Mouse (Mus musculus) forebrain, embryonic 16.5 days (tissue): Measurements from ENCODE around the gene Gm49342. TPM values are rescaled to one million over a fixed set of nuclear protein-coding genes. Genes with fewer than 3 reads are reported as not detected.
"Not testable (repeated sequence)": the region's sequence is repeated elsewhere in the genome, so short reads cannot be mapped to it uniquely, and the experiment has no call there.

Experiments used
- ATAC-seq: fragments of 200-750 bp; cut with Nextera tagmentation; 2 replicates; pipeline ENCODE4 v1.8.0; 2017; ENCODE audit warnings: mild to moderate bottlenecking, moderate library complexity
- H3K27ac ChIP-seq: fragments of 300-500 bp; sonication (generic); 2 replicates; pipeline ENCODE4 v1.5.1; 2014; ENCODE audit warnings: low read length, control low read depth
- H3K27me3 ChIP-seq: fragments of 300-500 bp; sonication (generic); replicated peaks from 2 replicates; pipeline ENCODE4 v1.6.1; 2014; ENCODE audit warnings: low read length; ENCODE audit not compliant: control insufficient read depth, insufficient read depth
- H3K36me3 ChIP-seq: fragments of 300-500 bp; sonication (generic); 2 replicates; pipeline ENCODE4 v1.6.1; 2014; ENCODE audit not compliant: control insufficient read depth, insufficient read depth
- H3K4me1 ChIP-seq: fragments of 300-500 bp; sonication (generic); replicated peaks from 2 replicates; pipeline ENCODE4 v1.6.1; 2014; ENCODE audit warnings: low read length; ENCODE audit not compliant: control insufficient read depth, insufficient read depth
- H3K4me2 ChIP-seq: fragments of 300-500 bp; sonication (generic); 2 replicates; pipeline ENCODE4 v1.6.1; 2014; ENCODE audit warnings: mild to moderate bottlenecking, low read length, control low read depth
- H3K4me3 ChIP-seq: fragments of 300-500 bp; sonication (generic); replicated peaks from 2 replicates; pipeline ENCODE4 v1.5.1; 2014; ENCODE audit warnings: mild to moderate bottlenecking, low read length, control low read depth
- H3K9ac ChIP-seq: fragments of 300-500 bp; sonication (generic); replicated peaks from 2 replicates; pipeline ENCODE4 v1.6.1; 2014; ENCODE audit warnings: low read depth, low read length, control low read depth
- H3K9me3 ChIP-seq: fragments of 300-500 bp; sonication (generic); 2 replicates; pipeline ENCODE4 v1.6.1; 2016; ENCODE audit warnings: low read length; ENCODE audit not compliant: control insufficient read depth
- WGBS: fragments of 180-500 bp; shearing (Covaris S2); extraction: QIAGEN DNeasy Blood & Tissue Kit; methylation state at CpG from one replicate; pipeline ENCODE4 v1.1.7; 2014; 5-methylcytosine and 5-hydroxymethylcytosine counted together
- polyA plus RNA-seq: library from polyadenylated mRNA; unstranded; fragments of >200 nt; fragmentation: Nextera tagmentation; extraction: Ambion mirVana; gene quantifications from 2 replicates; pipeline ENCODE4 v1.2.1, GENCODE M21; 2015

The Gm49342 gene
- polyA plus RNA-seq, 1 experiment from 2014 or later = not detected

DNA sequence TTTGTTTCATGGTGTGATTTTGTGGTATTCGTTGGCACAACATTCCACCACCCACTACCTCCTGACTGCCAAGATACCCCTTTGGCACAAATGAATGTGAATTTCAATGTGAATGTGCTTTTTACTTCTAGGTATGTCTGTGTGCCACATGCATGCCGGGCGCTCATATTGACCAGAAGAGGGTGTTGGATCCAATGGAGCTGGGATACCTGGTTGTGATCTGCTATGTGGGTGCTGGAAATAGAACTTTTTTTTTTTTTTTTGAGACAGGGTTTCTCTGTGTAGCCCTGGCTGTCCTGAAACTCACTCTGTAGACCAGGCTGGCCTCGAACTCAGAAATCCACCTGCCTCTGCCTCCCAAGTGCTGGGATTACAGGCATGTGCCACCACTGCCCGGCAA lies 28.7 kb downstream of the Gm49342 start:
- H3K36me3 ChIP-seq, H3K9ac ChIP-seq, H3K4me1 ChIP-seq, H3K4me3 ChIP-seq, H3K27me3 ChIP-seq, H3K4me2 ChIP-seq, ATAC-seq, H3K9me3 ChIP-seq, H3K27ac ChIP-seq: not testable (repeated sequence)
- WGBS = 85% methylated on average over 5 of the region's 5 CpGs

DNA sequence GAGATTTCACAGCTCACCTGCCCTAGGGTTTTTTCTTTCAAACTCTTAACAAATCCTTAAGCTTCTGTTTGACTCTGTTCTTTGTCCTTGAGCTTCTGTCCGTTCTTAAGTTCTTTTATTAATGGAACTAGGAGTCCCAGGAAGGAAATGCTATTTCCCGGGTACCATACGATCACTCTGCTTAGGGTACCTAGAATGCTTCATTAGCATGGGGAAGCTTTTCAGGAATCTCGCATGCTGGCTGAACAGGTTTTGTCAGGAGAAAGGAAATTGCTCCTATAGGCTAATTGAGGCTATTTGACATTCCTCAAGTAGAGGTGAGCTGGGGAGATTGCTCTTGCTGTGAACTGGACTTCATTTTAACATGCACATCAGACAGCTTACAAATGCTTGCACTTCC lies 29.4 kb downstream of the Gm49342 start:
- Histone ChIP-seq H3K27me3 (no peaks in the 10 kb centered on the region), H3K4me1 (peaks cover 6% of the 10 kb centered on the region; the same call in 1 of the 2 replicates), H3K4me2 (no peak overlapping the region), H3K36me3 (no peaks in the 10 kb centered on the region), H3K9ac (no peak overlapping the region), H3K9me3 (no peaks in the 10 kb centered on the region), H3K4me3 (no peak overlapping the region), H3K27ac (no peak overlapping the region)
- no peak for ATAC-seq
- WGBS = 16% methylated on average over 4 of the region's 4 CpGs

DNA sequence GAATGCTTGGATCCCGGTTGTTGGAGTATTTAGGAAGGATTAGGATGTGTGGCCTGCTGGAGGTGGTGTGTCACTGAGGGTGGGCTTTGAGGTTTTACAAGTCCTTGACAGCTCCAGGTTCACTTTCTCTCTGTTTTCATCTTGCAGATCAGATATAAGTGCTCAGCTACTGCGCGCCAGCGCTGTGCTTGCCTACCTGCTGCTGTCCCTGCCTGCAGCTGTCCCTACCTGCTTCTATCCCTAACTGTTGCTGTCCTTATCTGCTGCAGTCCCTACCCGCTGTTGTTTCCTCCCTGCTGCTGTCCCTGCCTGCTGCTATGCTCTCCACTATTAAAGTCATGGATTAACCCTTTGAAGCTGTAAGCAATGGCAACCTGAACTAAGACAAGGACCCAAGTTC lies 30.7 kb downstream of the Gm49342 start:
- H3K9ac ChIP-seq = no peak overlapping the region
- H3K27ac ChIP-seq = no peak overlapping the region
- no peaks in the 10 kb centered on the region for H3K27me3 ChIP-seq
- H3K4me3 ChIP-seq = no peak overlapping the region
- ATAC-seq = no peak
- no peak overlapping the region for H3K4me2 ChIP-seq
- H3K36me3 ChIP-seq = no peaks in the 10 kb centered on the region
- no peaks in the 10 kb centered on the region; the same call in 1 of the 2 replicates for H3K4me1 ChIP-seq
- 49% methylated on average over 5 of the region's 5 CpGs for WGBS
- H3K9me3 ChIP-seq = no peaks in the 10 kb centered on the region

DNA sequence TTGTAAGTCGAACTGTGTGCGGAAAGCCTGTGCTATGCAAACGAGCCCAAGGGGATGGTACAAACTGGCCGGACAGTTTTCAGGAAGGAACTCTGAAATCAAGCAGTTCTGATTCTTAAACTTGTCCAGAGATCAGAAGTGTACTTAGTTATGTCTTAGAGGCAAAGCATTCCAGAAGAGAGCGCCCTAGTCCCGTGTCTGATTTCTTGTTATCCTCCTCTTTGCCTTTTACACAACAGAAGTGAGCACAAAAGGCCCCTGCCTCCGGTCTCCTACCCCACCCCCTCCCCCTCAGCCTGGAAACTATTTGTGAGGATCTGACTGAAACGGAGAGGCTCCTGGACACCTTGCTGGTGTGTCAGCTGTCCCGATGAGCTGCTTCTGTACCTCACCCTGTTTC lies 32.4 kb downstream of the Gm49342 start:
- no peak for ATAC-seq
- H3K27ac ChIP-seq = no peak overlapping the region
- H3K4me1 ChIP-seq = no peaks in the 10 kb centered on the region
- H3K9me3 ChIP-seq = no peaks in the 10 kb centered on the region
- WGBS = 6% methylated on average over 9 of the region's 9 CpGs
- H3K36me3 ChIP-seq = no peaks in the 10 kb centered on the region
- H3K4me2 ChIP-seq = no peak overlapping the region
- no peak overlapping the region for H3K4me3 ChIP-seq
- H3K9ac ChIP-seq = no peak overlapping the region
- no peaks in the 10 kb centered on the region for H3K27me3 ChIP-seq

DNA sequence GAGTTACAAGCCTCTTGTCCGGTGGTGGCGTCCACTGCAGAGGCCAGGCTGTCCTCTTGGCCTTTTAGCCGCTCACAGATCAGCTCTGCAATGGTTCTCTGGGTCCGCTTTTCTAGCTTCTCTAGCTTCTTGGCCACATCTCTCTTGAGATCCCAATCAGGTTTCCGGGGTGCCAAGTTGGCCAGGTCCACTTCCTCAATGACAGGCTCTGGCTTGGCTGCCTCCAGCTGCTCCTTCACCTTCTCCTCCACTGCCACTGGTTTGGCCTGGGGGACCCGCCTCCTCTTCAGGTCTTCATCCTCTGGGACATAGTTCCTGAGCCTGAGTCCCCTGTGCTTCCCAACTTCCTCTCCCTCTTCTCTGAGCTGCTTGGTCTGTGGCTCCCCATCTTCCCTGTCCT lies 34.1 kb downstream of the Gm49342 start:
- not testable (repeated sequence) for H3K4me1 ChIP-seq, H3K4me3 ChIP-seq, ATAC-seq, H3K9ac ChIP-seq, H3K27me3 ChIP-seq, H3K27ac ChIP-seq, H3K4me2 ChIP-seq, H3K36me3 ChIP-seq, H3K9me3 ChIP-seq
- 91% methylated on average over 6 of the region's 6 CpGs for WGBS

DNA sequence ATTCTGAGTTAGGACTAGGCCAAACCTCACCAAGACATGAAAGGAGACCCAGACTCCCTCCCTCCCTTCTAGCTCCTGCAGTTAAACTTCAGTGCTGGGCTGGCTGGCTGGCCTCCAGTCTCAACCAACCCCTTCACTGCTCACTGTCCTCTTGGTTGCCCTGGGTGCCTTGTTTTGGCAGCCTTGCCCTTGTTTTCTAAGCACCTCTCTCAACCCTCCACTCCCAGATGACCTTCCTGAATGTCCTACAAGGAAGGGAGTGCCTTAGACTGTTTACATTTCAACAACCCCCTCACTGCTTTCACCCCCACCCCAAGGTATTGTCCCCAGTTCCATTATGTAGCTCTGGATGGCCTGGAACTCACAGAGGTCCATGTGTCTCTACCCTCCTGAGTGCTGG lies 35.3 kb downstream of the Gm49342 start:
- H3K9me3 ChIP-seq = no peaks in the 10 kb centered on the region
- H3K36me3 ChIP-seq = no peaks in the 10 kb centered on the region
- no peak overlapping the region for H3K4me3 ChIP-seq
- no peaks in the 10 kb centered on the region for H3K4me1 ChIP-seq
- H3K27ac ChIP-seq = no peak overlapping the region
- no peak for ATAC-seq
- H3K4me2 ChIP-seq = no peak overlapping the region
- H3K27me3 ChIP-seq = no peaks in the 10 kb centered on the region
- no peak overlapping the region for H3K9ac ChIP-seq

DNA sequence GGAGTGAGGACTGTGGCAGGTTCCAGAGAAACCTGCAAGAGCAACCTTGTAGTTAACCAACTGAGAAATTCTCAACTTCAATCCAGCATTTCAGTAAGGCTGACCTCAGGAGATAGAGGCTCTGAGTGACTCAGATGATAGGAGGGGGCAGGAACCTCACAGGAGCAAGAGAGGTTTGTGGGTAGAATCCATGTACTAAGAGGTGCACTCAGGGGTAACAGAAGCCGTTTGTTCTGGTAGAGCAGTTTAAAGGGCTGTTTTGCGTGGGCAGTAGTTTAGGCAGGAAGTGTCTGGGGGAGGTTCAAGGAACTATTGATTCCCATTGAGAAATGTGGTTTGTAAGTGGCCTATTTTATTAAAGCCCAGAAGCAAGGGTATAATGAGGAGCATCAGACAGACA lies 36.9 kb downstream of the Gm49342 start:
- no peak overlapping the region for H3K9ac ChIP-seq
- H3K27me3 ChIP-seq = no peaks in the 10 kb centered on the region
- no peak overlapping the region for H3K27ac ChIP-seq
- WGBS = 57% methylated on average over 2 of the region's 2 CpGs
- ATAC-seq = no peak
- no peak overlapping the region for H3K4me2 ChIP-seq
- H3K4me1 ChIP-seq = no peaks in the 10 kb centered on the region
- H3K4me3 ChIP-seq = no peak overlapping the region
- no peaks in the 10 kb centered on the region for H3K36me3 ChIP-seq
- no peaks in the 10 kb centered on the region for H3K9me3 ChIP-seq

DNA sequence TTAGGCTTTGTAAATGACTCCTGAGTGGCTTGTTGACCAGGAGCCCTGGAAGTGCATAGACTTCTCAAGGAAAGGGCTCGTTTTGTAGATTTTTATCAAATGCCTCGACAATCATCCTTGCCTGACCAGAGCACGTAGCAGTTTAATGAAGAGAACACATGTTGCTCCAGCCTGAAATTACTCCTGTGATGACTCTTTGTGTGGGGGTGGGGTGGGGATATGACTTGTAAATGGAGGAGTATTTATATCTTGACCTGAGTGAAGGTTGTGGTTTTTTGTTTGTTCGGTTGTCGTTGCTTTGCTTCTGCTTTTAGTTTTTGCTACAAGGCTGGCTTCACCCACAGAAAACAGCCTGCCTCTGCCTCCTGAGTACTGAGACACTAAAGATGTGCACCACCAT lies 37.5 kb downstream of the Gm49342 start:
- Histone ChIP-seq H3K27ac (no peak overlapping the region), H3K9me3 (no peaks in the 10 kb centered on the region), H3K36me3 (no peaks in the 10 kb centered on the region), H3K4me2 (no peak overlapping the region), H3K9ac (no peak overlapping the region), H3K4me1 (no peaks in the 10 kb centered on the region), H3K4me3 (no peak overlapping the region), H3K27me3 (no peaks in the 10 kb centered on the region)
- 89% methylated on average over 5 of the region's 5 CpGs for WGBS
- no peak for ATAC-seq

DNA sequence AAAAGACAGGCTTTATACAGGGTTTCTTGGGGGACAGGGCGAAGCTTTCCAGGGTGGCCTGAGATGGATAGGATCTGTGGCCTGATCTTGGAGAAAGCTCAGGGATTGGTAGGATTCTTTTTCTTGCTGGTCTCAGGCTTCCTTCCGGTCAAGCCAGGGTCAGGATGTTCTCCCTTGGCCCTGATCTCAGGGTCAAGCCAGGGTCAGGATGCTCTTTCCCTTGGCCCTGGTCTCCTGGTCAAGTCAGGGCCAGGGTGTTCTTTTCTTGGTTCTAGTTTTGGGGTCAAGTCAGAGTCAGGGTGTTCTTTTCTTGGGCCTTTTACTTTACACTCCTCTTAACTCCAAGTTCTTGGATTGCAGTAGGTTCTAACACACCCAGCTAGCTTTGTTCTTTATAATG lies 43.4 kb downstream of the Gm49342 start:
- H3K36me3 ChIP-seq = no peaks in the 10 kb centered on the region
- H3K4me3 ChIP-seq = no peak overlapping the region

DNA sequence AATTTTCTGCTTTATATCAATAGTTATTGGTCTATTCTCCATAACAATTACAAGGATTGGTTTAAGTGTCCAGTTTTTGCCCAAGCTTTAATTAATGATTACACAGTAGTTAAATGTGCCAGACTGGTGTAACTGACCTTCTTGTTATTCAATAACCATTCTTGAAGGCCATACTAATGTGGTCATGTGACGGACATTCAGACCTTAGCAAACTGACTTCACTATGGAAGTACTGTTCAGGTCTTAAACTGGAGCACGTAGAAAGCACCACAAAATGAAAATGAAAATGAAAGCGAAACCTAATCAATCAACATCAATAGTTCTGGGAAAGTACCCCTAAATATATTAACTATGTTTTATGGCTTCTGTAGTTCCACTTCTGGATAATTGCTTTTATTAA lies 46.7 kb downstream of the Gm49342 start:
- no peaks in the 10 kb centered on the region for H3K4me1 ChIP-seq
- no peak overlapping the region for H3K9ac ChIP-seq
- no peak overlapping the region for H3K27ac ChIP-seq
- no peak for ATAC-seq
- no peaks in the 10 kb centered on the region for H3K36me3 ChIP-seq
- H3K9me3 ChIP-seq = no peaks in the 10 kb centered on the region
- 88% methylated on average over 3 of the region's 3 CpGs for WGBS
- no peaks in the 10 kb centered on the region for H3K27me3 ChIP-seq
- no peak overlapping the region for H3K4me3 ChIP-seq
- no peak overlapping the region for H3K4me2 ChIP-seq

More for the DNA sequence above, 43.4 kb downstream of the Gm49342 start:
- H3K4me1 ChIP-seq = no peaks in the 10 kb centered on the region
- no peaks in the 10 kb centered on the region for H3K27me3 ChIP-seq
- no peak for ATAC-seq
- 93% methylated on average over 2 of the region's 2 CpGs for WGBS
- no peaks in the 10 kb centered on the region for H3K9me3 ChIP-seq
- no peak overlapping the region for H3K4me2 ChIP-seq
- no peak overlapping the region for H3K27ac ChIP-seq
- no peak overlapping the region for H3K9ac ChIP-seq
